Mouse (Mus musculus) kidney, embryonic 14.5 days (tissue): ENCODE results near the gene Micu1. TPM values are rescaled to one million over a fixed set of nuclear protein-coding genes. Genes with fewer than 3 reads are reported as not detected.

Experiments
- ATAC-seq: fragments of 200-750 bp; cut with Nextera tagmentation; 2 replicates; pipeline ENCODE4 v1.8.0; 2017; ENCODE audit warnings: moderate number of reproducible peaks, mild to moderate bottlenecking, moderate TSS enrichment, moderate library complexity; ENCODE audit not compliant: low FRiP score, low TSS enrichment
- H3K27ac ChIP-seq: fragments of 300-500 bp; sonication (generic); 2 replicates; pipeline ENCODE4 v1.5.1; 2014; ENCODE audit warnings: low read depth, mild to moderate bottlenecking, low read length, moderate library complexity, mixed read lengths
- H3K27me3 ChIP-seq: fragments of 300-500 bp; sonication (generic); 2 replicates; pipeline ENCODE4 v1.6.1; 2014; ENCODE audit warnings: mild to moderate bottlenecking, low read length; ENCODE audit not compliant: control insufficient read depth, insufficient read depth
- H3K36me3 ChIP-seq: fragments of 300-500 bp; sonication (generic); 2 replicates; pipeline ENCODE4 v1.6.1; 2014; ENCODE audit warnings: low read length, mixed read lengths; ENCODE audit not compliant: control insufficient read depth, insufficient read depth
- H3K4me1 ChIP-seq: fragments of 300-500 bp; sonication (generic); 2 replicates; pipeline ENCODE4 v1.6.1; 2014; ENCODE audit warnings: low read length, mixed read lengths; ENCODE audit not compliant: control insufficient read depth, insufficient read depth
- H3K4me2 ChIP-seq: fragments of 300-500 bp; sonication (generic); replicated peaks from 2 replicates; pipeline ENCODE4 v1.6.1; 2014; ENCODE audit warnings: low read depth, mild to moderate bottlenecking, low read length
- H3K4me3 ChIP-seq: fragments of 300-500 bp; sonication (generic); 2 replicates; pipeline ENCODE4 v1.5.1; 2014; ENCODE audit warnings: mild to moderate bottlenecking, low read length
- H3K9ac ChIP-seq: fragments of 300-500 bp; sonication (generic); 2 replicates; pipeline ENCODE4 v1.6.1; 2014; ENCODE audit warnings: low read depth, mild to moderate bottlenecking, low read length, moderate library complexity
- H3K9me3 ChIP-seq: fragments of 300-500 bp; sonication (generic); 2 replicates; pipeline ENCODE4 v1.6.1; 2016; ENCODE audit warnings: low read length; ENCODE audit not compliant: control insufficient read depth
- WGBS: fragments of 180-500 bp; shearing (Covaris S2); extraction: QIAGEN DNeasy Blood & Tissue Kit; methylation state at CpG from one replicate; pipeline ENCODE4 v1.1.7; 2014; 5-methylcytosine and 5-hydroxymethylcytosine counted together
- polyA plus RNA-seq: library from polyadenylated mRNA; unstranded; fragments of >200 nt; fragmentation: Nextera tagmentation; extraction: Ambion mirVana; gene quantifications from 2 replicates; pipeline ENCODE4 v1.2.1, GENCODE M21; 2014

The Micu1 gene
- polyA plus RNA-seq, 1 experiment from 2014 or later, result 83.3 TPM

DNA sequence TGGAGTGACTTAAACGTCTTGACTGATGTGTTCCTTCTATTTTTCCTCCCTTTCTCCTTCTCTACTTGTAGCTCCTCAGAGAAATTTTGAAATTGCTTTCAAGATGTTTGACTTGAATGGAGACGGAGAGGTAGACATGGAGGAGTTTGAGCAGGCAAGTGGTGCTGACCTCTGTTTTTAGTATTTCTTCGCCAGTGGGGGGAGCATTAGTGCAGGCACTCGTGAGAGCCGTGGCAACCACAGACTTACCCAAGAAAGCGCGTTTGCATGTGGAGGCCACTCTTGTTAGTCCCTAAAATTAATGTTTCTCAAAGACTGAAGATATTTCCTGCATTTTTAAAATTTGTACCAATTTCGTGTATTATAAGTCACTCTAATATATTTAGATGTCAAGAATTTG, 85.6 kb downstream of the Micu1 start:
- no peak overlapping the region for H3K9ac ChIP-seq
- peaks cover 18% of the 10 kb centered on the region for H3K4me1 ChIP-seq
- no peaks in the 10 kb centered on the region for H3K27me3 ChIP-seq
- no peak overlapping the region for H3K4me3 ChIP-seq
- H3K4me2 ChIP-seq, result no peak overlapping the region
- no peaks in the 10 kb centered on the region for H3K9me3 ChIP-seq
- H3K27ac ChIP-seq, result no peak overlapping the region
- WGBS, result 75% methylated on average over 8 of the region's 8 CpGs
- ATAC-seq, result no peak
- peaks cover 11% of the 10 kb centered on the region; the same call in 1 of the 2 replicates for H3K36me3 ChIP-seq

- H3K36me3 ChIP-seq, result peaks cover 11% of the 10 kb centered on the region; the same call in 1 of the 2 replicates
- peaks cover 6% of the 10 kb centered on the region; the same call in 1 of the 2 replicates for H3K4me1 ChIP-seq
- WGBS, result 43% methylated on average over 11 of the region's 11 CpGs
- H3K9ac ChIP-seq, result no peak overlapping the region
- no peaks in the 10 kb centered on the region for H3K27me3 ChIP-seq
- H3K4me3 ChIP-seq, result no peak overlapping the region
- H3K9me3 ChIP-seq, result no peaks in the 10 kb centered on the region
- no peak overlapping the region for H3K4me2 ChIP-seq
- no peak overlapping the region for H3K27ac ChIP-seq
- ATAC-seq, result peak; percentile 34; the same call in 1 of the 2 replicates
Observed at GRCm38 (mm10) chr10:59790291-59790929, 88.1 kb downstream of the Micu1 start.

GRCm38 (mm10) chr10:59791896-59792295, 89.6 kb downstream of the Micu1 start:
- H3K27me3 ChIP-seq, result no peaks in the 10 kb centered on the region
- no peak overlapping the region for H3K4me2 ChIP-seq
- no peaks in the 10 kb centered on the region for H3K9me3 ChIP-seq
- H3K36me3 ChIP-seq, result peaks cover 11% of the 10 kb centered on the region; the same call in 1 of the 2 replicates
- no peak overlapping the region for H3K9ac ChIP-seq
- H3K4me3 ChIP-seq, result no peak overlapping the region
- no peak overlapping the region for H3K27ac ChIP-seq
- ATAC-seq, result peak; percentile 47; the same call in 1 of the 2 replicates
- 73% methylated on average over 5 of the region's 5 CpGs for WGBS
- peaks cover 3% of the 10 kb centered on the region; the same call in 1 of the 2 replicates for H3K4me1 ChIP-seq

- 87% methylated on average over 9 of the region's 9 CpGs for WGBS
Observed at GRCm38 (mm10) chr10:59792575-59793176, 90.4 kb downstream of the Micu1 start.

GRCm38 (mm10) chr10:59793454-59793853, 91.2 kb downstream of the Micu1 start:
- Histone ChIP-seq H3K4me2 (no peak overlapping the region), H3K9ac (no peak overlapping the region), H3K36me3 (peaks cover 11% of the 10 kb centered on the region; the same call in 1 of the 2 replicates), H3K9me3 (no peaks in the 10 kb centered on the region), H3K27me3 (no peaks in the 10 kb centered on the region), H3K27ac (no peak overlapping the region), H3K4me1 (peaks cover 3% of the 10 kb centered on the region; the same call in 1 of the 2 replicates), H3K4me3 (no peak overlapping the region)
- ATAC-seq, result no peak
- WGBS, result 78% methylated on average over 3 of the region's 3 CpGs

More at GRCm38 (mm10) chr10:59792575-59793176, 90.4 kb downstream of the Micu1 start:
- Histone ChIP-seq H3K9me3 (no peaks in the 10 kb centered on the region), H3K4me3 (no peak overlapping the region), H3K27me3 (no peaks in the 10 kb centered on the region), H3K4me2 (no peak overlapping the region), H3K4me1 (peaks cover 3% of the 10 kb centered on the region; the same call in 1 of the 2 replicates), H3K27ac (no peak overlapping the region), H3K9ac (no peak overlapping the region), H3K36me3 (peaks cover 11% of the 10 kb centered on the region; the same call in 1 of the 2 replicates)
- ATAC-seq, result no peak

DNA sequence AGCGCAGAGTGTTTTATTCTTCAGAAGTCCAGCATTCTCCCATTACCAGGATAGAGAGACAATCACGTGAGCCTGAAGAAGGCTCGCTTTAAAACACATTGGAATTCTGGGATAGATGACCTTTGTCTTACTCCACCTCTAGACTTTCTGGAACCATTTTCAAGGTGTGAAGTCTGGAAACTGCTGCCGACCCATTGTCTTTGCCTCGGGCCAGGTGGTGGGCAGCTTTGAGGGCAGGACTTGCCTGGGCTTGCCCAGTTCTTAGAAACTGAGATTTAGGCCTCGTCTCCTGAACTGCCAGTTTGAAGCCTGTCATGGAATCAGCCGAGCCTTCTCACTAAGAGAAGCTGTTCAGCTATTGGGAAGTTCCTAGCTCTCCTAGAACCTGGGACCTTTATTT, 92.8 kb downstream of the Micu1 start:
- Histone ChIP-seq H3K9ac (no peak overlapping the region), H3K27me3 (no peaks in the 10 kb centered on the region), H3K4me1 (peaks cover 12% of the 10 kb centered on the region), H3K27ac (no peak overlapping the region), H3K4me3 (no peak overlapping the region), H3K36me3 (peaks cover 5% of the 10 kb centered on the region; the same call in 1 of the 2 replicates), H3K4me2 (no peak overlapping the region), H3K9me3 (no peaks in the 10 kb centered on the region)
- WGBS, result 92% methylated on average over 7 of the region's 7 CpGs
- ATAC-seq, result no peak

- Histone ChIP-seq H3K4me2 (no peak overlapping the region), H3K9me3 (no peaks in the 10 kb centered on the region), H3K4me1 (peaks cover 13% of the 10 kb centered on the region), H3K9ac (no peak overlapping the region), H3K4me3 (no peak overlapping the region), H3K27ac (no peak overlapping the region), H3K27me3 (no peaks in the 10 kb centered on the region), H3K36me3 (peaks cover 5% of the 10 kb centered on the region; the same call in 1 of the 2 replicates)
- 68% methylated on average over 4 of the region's 4 CpGs for WGBS
- ATAC-seq, result no peak
Observed at GRCm38 (mm10) chr10:59795902-59796301, 93.6 kb downstream of the Micu1 start.

DNA sequence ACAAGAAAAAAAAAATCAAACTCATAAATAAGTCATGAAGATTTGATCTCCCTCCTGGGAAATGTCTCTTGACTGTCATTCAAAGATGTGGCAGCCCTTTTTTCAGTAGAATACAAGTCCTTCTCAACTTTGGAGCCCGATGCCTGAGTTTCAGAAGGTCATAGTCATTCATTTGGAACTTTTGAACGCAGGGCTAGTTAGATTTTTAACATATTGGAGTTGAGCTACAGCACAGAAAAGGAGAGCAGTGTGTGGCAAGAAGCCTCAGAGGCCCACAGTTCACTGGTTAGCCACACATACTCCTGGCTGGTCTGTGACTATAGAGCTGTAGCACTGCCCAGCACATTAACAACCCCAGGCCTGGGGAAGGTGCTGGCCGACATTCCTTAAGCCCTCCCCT, 96.1 kb downstream of the Micu1 start:
- Histone ChIP-seq H3K36me3 (no peaks in the 10 kb centered on the region), H3K27me3 (no peaks in the 10 kb centered on the region), H3K9ac (no peak overlapping the region), H3K4me2 (no peak overlapping the region), H3K4me1 (peaks cover 13% of the 10 kb centered on the region), H3K9me3 (no peaks in the 10 kb centered on the region), H3K4me3 (no peak overlapping the region), H3K27ac (no peak overlapping the region)
- no peak for ATAC-seq
- 63% methylated on average over 3 of the region's 3 CpGs for WGBS
